Mouse (Mus musculus): Measurements from ENCODE around the gene Slco6d1.
"Not testable (repeated sequence)": the region's sequence is repeated elsewhere in the genome, so short reads cannot be mapped to it uniquely, and the experiment has no call there.

Gene Slco6d1

DNA sequence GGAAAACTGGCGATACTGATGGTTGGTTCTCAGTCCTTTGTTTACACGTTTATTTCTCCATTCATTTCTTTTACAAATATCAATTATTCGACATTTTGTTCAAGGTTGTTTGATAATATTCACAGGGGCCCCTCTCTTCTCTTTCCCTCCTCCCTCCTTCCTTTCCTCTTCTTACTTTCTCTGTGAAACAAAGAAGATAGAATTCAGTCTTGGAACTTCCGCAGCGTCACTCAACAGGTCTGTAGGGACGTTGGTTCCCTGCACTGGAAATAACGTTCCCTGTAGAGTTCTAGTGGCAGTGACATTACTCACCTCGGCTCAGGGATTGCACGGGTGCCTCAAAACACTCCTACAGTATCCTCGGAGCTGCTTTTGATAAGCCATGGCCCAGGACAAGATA is at the start of gene Slco6d1:
Slco6d1 (plus strand) TSS at position 301 of the 400 bp plus-strand sequence.
- DNase-seq (ENCODE audit: low spot score in 2 of 2), result no peak

- DNase-seq (ENCODE audit: low spot score in 2 of 2), result no peak
Observed at GRCm38 (mm10) chr1:98392001-98392400, 28.9 kb upstream of the Slco6d1 start.

DNA sequence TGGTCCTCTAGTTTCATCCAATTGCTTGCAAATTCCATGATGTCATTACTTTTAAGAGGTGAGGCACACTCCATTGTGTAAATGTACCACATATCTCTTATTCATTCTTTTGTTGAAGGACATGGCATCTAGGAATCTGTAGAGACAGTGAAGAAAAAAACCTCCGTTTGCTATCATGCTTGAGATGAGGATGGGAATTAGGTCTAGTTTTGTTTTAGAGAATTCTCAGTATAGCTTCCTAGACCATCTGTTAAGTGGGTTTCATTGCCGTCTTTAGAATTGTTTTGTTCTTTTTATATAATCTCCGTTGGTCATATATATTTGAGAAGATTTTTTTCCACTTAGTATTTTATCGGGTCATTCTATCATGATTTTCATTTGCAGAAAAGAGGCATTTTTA is 27.0 kb downstream of the Slco6d1 start:
- no peak for DNase-seq (ENCODE audit: low spot score in 2 of 2)

GRCm38 (mm10) chr1:98459224-98459623 is 38.3 kb downstream of the Slco6d1 start:
- DNase-seq (ENCODE audit: low spot score in 2 of 2), result not testable (repeated sequence)

DNA sequence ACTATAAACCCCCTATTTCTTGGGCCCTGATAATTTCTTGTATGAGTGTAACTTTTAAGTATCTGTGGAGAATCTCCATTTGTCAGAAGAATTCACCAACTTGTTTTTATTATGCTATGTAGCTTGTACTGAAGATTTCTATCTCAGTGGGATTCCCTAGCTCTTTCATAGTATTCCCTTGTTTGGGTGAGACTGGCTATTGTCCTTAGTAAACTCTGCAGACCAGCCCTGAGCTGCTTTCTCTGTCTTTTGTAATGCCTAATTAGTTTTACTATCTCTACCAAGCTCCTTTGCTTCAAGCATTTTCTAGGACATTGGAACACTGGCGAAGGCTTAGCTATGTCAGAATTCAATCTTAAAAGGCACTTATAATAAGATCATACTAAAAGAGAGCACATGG is 55.5 kb downstream of the Slco6d1 start:
- DNase-seq (ENCODE audit: low spot score in 2 of 2), result not testable (repeated sequence)

GRCm38 (mm10) chr1:98479243-98479642 is 58.3 kb downstream of the Slco6d1 start:
- DNase-seq (ENCODE audit: low spot score in 2 of 2), result no peak

GRCm38 (mm10) chr1:98505982-98506381 is 85.1 kb downstream of the Slco6d1 start:
- DNase-seq (ENCODE audit: low spot score in 2 of 2), result no peak

GRCm38 (mm10) chr1:98522977-98523376 is 102.1 kb downstream of the Slco6d1 start:
- no peak for DNase-seq (ENCODE audit: low spot score in 2 of 2)

GRCm38 (mm10) chr1:98523537-98523936 is 102.6 kb downstream of the Slco6d1 start:
- no peak for DNase-seq (ENCODE audit: low spot score in 2 of 2)

- not testable (repeated sequence) for DNase-seq (ENCODE audit: low spot score in 2 of 2)
Observed at GRCm38 (mm10) chr1:98528368-98528767, 107.4 kb downstream of the Slco6d1 start.

DNA sequence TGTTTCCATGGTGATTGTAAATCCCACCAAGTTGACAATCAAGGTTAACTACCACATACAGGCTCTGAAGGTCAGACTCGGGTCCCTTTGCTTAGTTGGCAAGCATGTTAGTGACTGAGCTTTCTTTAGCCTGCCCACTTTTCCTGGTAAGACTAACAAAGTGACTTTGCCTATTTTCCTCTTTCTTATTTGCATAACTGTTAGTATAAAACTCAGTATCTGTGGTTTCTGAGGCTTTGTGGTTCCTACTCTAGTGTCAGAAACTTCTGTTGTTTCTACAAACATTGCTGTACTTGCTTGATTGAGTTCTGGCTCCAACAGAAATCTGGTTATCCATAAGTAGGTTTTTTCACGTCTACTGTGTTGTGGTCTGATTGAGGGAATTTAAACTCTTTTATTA is 124.4 kb downstream of the Slco6d1 start:
- DNase-seq (ENCODE audit: low spot score in 2 of 2), result no peak

- no peak for DNase-seq (ENCODE audit: low spot score in 2 of 2)
Observed at GRCm38 (mm10) chr1:98554388-98554787, 133.5 kb downstream of the Slco6d1 start.

GRCm38 (mm10) chr1:98565701-98566100 is 144.8 kb downstream of the Slco6d1 start:
- no peak for DNase-seq (ENCODE audit: low spot score in 2 of 2)

Measured in urinary bladder, adult 18-20 months (tissue).